Mouse (Mus musculus) heart, adult 9 months (tissue): ENCODE results near the gene Ces2c.
"Not testable (repeated sequence)": the region's sequence is repeated elsewhere in the genome, so short reads cannot be mapped to it uniquely, and the experiment has no call there.

Experiments
- DNase-seq, 2 experiments: peaks; one replicate each; pipeline ENCODE4 v3.0.0; 2022; ENCODE audit warnings: low spot score in 2 of 2

Ces2c gene

GRCm38 (mm10) chr8:104846831-104847230, at the start of gene Ces2c:
TSS of gene Ces2c (plus strand) at chr8:104847068.
- no peak for DNase-seq

GRCm38 (mm10) chr8:104799385-104799784, 47.5 kb upstream of the Ces2c start:
- DNase-seq: no peak

GRCm38 (mm10) chr8:104806127-104806526, 40.7 kb upstream of the Ces2c start:
- no peak for DNase-seq

GRCm38 (mm10) chr8:104808542-104809413, 38.1 kb upstream of the Ces2c start:
- no peak for DNase-seq

GRCm38 (mm10) chr8:104809436-104809835, 37.4 kb upstream of the Ces2c start:
- DNase-seq: no peak

- DNase-seq: peak; percentile 25 to 49
Observed at GRCm38 (mm10) chr8:104826912-104827311, 20.0 kb upstream of the Ces2c start.

GRCm38 (mm10) chr8:104828221-104828620, 18.6 kb upstream of the Ces2c start:
- no peak for DNase-seq

GRCm38 (mm10) chr8:104831440-104831839, 15.4 kb upstream of the Ces2c start, which contains the start of gene Ces2b:
TSS of gene Ces2b (plus strand) at chr8:104831572.
- DNase-seq: no peak

GRCm38 (mm10) chr8:104841360-104842078, 5.3 kb upstream of the Ces2c start:
- DNase-seq: no peak

GRCm38 (mm10) chr8:104847741-104848462, 1.0 kb downstream of the Ces2c start:
- no peak for DNase-seq

GRCm38 (mm10) chr8:104866844-104867531, 20.1 kb downstream of the Ces2c start:
- DNase-seq: not testable (repeated sequence)

- DNase-seq: not testable (repeated sequence)
Observed at GRCm38 (mm10) chr8:104868876-104869275, 22.0 kb downstream of the Ces2c start.

GRCm38 (mm10) chr8:104886223-104886926, 39.5 kb downstream of the Ces2c start:
- DNase-seq: not testable (repeated sequence)

GRCm38 (mm10) chr8:104901746-104902145, 54.9 kb downstream of the Ces2c start:
- no peak for DNase-seq
